Mouse (Mus musculus) midbrain, embryonic 11.5 days (tissue): ENCODE data around the gene Dnah2. TPM values are rescaled to one million over a fixed set of nuclear protein-coding genes. Genes with fewer than 3 reads are reported as not detected.
A peak's percentile ranks its signal among the peaks of the same experiment; 100 is the strongest.

ENCODE experiments used
- ATAC-seq: fragments of 200-750 bp; cut with Nextera tagmentation; 2 replicates; pipeline ENCODE4 v1.8.0; 2017; ENCODE audit warnings: moderate TSS enrichment, moderate library complexity; ENCODE audit not compliant: low FRiP score
- DNase-seq: peaks from one replicate; pipeline ENCODE4 v3.0.0; 2015; ENCODE audit warnings: low spot score; ENCODE audit errors: missing footprints
- H3K27ac ChIP-seq: fragments of 300-500 bp; sonication (generic); 2 replicates; pipeline ENCODE4 v1.5.1; 2014; ENCODE audit warnings: low read depth, low read length
- H3K27me3 ChIP-seq: fragments of 300-500 bp; sonication (generic); 2 replicates; pipeline ENCODE4 v1.6.1; 2014; ENCODE audit warnings: mild to moderate bottlenecking, low read length, moderate library complexity, mixed read lengths; ENCODE audit not compliant: control insufficient read depth, insufficient read depth
- H3K36me3 ChIP-seq: fragments of 300-500 bp; sonication (generic); 2 replicates; pipeline ENCODE4 v1.6.1; 2014; ENCODE audit warnings: mild to moderate bottlenecking, low read length, moderate library complexity, mixed read lengths; ENCODE audit not compliant: control insufficient read depth, insufficient read depth
- H3K4me1 ChIP-seq: fragments of 300-500 bp; sonication (generic); 2 replicates; pipeline ENCODE4 v1.6.1; 2014; ENCODE audit warnings: low read length; ENCODE audit not compliant: control insufficient read depth, insufficient read depth
- H3K4me2 ChIP-seq: fragments of 300-500 bp; sonication (generic); 2 replicates; pipeline ENCODE4 v1.6.1; 2014; ENCODE audit warnings: mild to moderate bottlenecking, moderate library complexity
- H3K4me3 ChIP-seq: fragments of 300-500 bp; sonication (generic); 2 replicates; pipeline ENCODE4 v1.5.1; 2014; ENCODE audit warnings: low read depth, low read length
- H3K9ac ChIP-seq: fragments of 300-500 bp; sonication (generic); 2 replicates; pipeline ENCODE4 v1.6.1; 2014; ENCODE audit warnings: low read length
- H3K9me3 ChIP-seq: fragments of 300-500 bp; sonication (generic); 2 replicates; pipeline ENCODE4 v1.6.1; 2016; ENCODE audit warnings: low read length; ENCODE audit not compliant: control insufficient read depth
- WGBS: fragments of 180-500 bp; shearing (Covaris S2); extraction: QIAGEN DNeasy Blood & Tissue Kit; methylation state at CpG from one replicate; pipeline ENCODE4 v1.1.7; 2014; 5-methylcytosine and 5-hydroxymethylcytosine counted together
- polyA plus RNA-seq: library from polyadenylated mRNA; unstranded; fragments of >200 nt; fragmentation: Nextera tagmentation; extraction: Ambion mirVana; gene quantifications from 2 replicates; pipeline ENCODE4 v1.2.1, GENCODE M21; 2014

Dnah2 gene
- polyA plus RNA-seq, 1 experiment from 2014 or later, result 1.00 TPM

GRCm38 (mm10) chr11:69408541-69409377, 140.2 kb downstream of the Dnah2 start:
- Histone ChIP-seq H3K4me3 (peak overlapping the region; percentile 75), H3K27ac (peak overlapping the region; percentile 95), H3K9ac (peak overlapping the region; percentile 90), H3K4me2 (peak overlapping the region; percentile 91), H3K36me3 (peaks cover 31% of the 10 kb centered on the region), H3K4me1 (peaks cover 32% of the 10 kb centered on the region), H3K9me3 (no peaks in the 10 kb centered on the region), H3K27me3 (no peaks in the 10 kb centered on the region)
- peak; percentile 73 for ATAC-seq
- peak; percentile 97 for DNase-seq
- 0% methylated on average over 33 of the region's 33 CpGs for WGBS

GRCm38 (mm10) chr11:69407724-69408004, 141.2 kb downstream of the Dnah2 start:
- no peak overlapping the region for H3K27ac ChIP-seq
- ATAC-seq (no peak), DNase-seq (no peak)
- no peaks in the 10 kb centered on the region for H3K27me3 ChIP-seq
- no peaks in the 10 kb centered on the region for H3K9me3 ChIP-seq
- no peak overlapping the region for H3K4me3 ChIP-seq
- peaks cover 21% of the 10 kb centered on the region for H3K4me1 ChIP-seq
- H3K4me2 ChIP-seq, result no peak overlapping the region
- H3K9ac ChIP-seq, result 0 out of 2 replicates have a peak overlapping the region, but pooled peaks have one; percentile 33
- WGBS, result 89% methylated on average over 4 of the region's 4 CpGs
- peaks cover 34% of the 10 kb centered on the region for H3K36me3 ChIP-seq

GRCm38 (mm10) chr11:69406867-69407723, 141.8 kb downstream of the Dnah2 start:
- ATAC-seq (no peak), DNase-seq (no peak)
- Histone ChIP-seq H3K4me1 (peaks cover 15% of the 10 kb centered on the region), H3K27me3 (no peaks in the 10 kb centered on the region), H3K9me3 (no peaks in the 10 kb centered on the region), H3K9ac (no peak overlapping the region), H3K4me2 (no peak overlapping the region), H3K27ac (no peak overlapping the region), H3K4me3 (no peak overlapping the region), H3K36me3 (peaks cover 36% of the 10 kb centered on the region)
- WGBS, result 91% methylated on average over 16 of the region's 16 CpGs

GRCm38 (mm10) chr11:69406282-69406681, 142.6 kb downstream of the Dnah2 start:
- H3K27me3 ChIP-seq, result no peaks in the 10 kb centered on the region
- H3K9me3 ChIP-seq, result no peaks in the 10 kb centered on the region
- ATAC-seq (no peak), DNase-seq (no peak)
- no peak overlapping the region for H3K9ac ChIP-seq
- H3K4me3 ChIP-seq, result no peak overlapping the region
- H3K4me2 ChIP-seq, result no peak overlapping the region
- H3K36me3 ChIP-seq, result peaks cover 39% of the 10 kb centered on the region
- WGBS, result 91% methylated on average over 19 of the region's 19 CpGs
- no peak overlapping the region for H3K27ac ChIP-seq
- H3K4me1 ChIP-seq, result peaks cover 9% of the 10 kb centered on the region

GRCm38 (mm10) chr11:69405397-69406200, 143.3 kb downstream of the Dnah2 start:
- Histone ChIP-seq H3K27ac (no peak overlapping the region), H3K9me3 (no peaks in the 10 kb centered on the region), H3K36me3 (peaks cover 46% of the 10 kb centered on the region), H3K27me3 (peaks cover 2% of the 10 kb centered on the region; the same call in 1 of the 2 replicates), H3K4me1 (peaks cover 9% of the 10 kb centered on the region), H3K4me2 (no peak overlapping the region), H3K4me3 (no peak overlapping the region), H3K9ac (no peak overlapping the region)
- WGBS, result 92% methylated on average over 24 of the region's 24 CpGs
- DNase-seq (no peak), ATAC-seq (no peak)

- Histone ChIP-seq H3K9ac (no peak overlapping the region), H3K4me3 (no peak overlapping the region), H3K4me1 (peaks cover 15% of the 10 kb centered on the region), H3K27ac (no peak overlapping the region), H3K36me3 (peaks cover 54% of the 10 kb centered on the region), H3K27me3 (peaks cover 10% of the 10 kb centered on the region), H3K9me3 (no peaks in the 10 kb centered on the region), H3K4me2 (no peak overlapping the region)
- 95% methylated on average over 21 of the region's 24 CpGs for WGBS
- no peak for DNase-seq
- no peak for ATAC-seq
Measured at GRCm38 (mm10) chr11:69404595-69405396, 144.1 kb downstream of the Dnah2 start.

- H3K9me3 ChIP-seq, result no peaks in the 10 kb centered on the region
- H3K27me3 ChIP-seq, result peaks cover 13% of the 10 kb centered on the region
- ATAC-seq (no peak), DNase-seq (no peak)
- 91% methylated on average over 38 of the region's 38 CpGs for WGBS
- H3K4me2 ChIP-seq, result no peak overlapping the region
- no peak overlapping the region for H3K9ac ChIP-seq
- H3K36me3 ChIP-seq, result peaks cover 57% of the 10 kb centered on the region
- H3K4me3 ChIP-seq, result no peak overlapping the region
- no peak overlapping the region for H3K27ac ChIP-seq
- H3K4me1 ChIP-seq, result peaks cover 18% of the 10 kb centered on the region
Measured at GRCm38 (mm10) chr11:69403691-69404594, 145.0 kb downstream of the Dnah2 start.
